Mouse (Mus musculus) MEL (cell line): ENCODE results near the gene Btbd3. TPM values are rescaled to one million over a fixed set of nuclear protein-coding genes. Genes with fewer than 3 reads are reported as not detected.

Experiments
- DNase-seq: peaks from one replicate; pipeline ENCODE4 v3.0.0; 2011; ENCODE audit warnings: low read depth, low spot score
- H3K27ac ChIP-seq: 2 replicates; pipeline ENCODE4 v1.5.1; 2012; ENCODE audit warnings: low read depth, mild to moderate bottlenecking, control low read depth, low read length, moderate library complexity; ENCODE audit not compliant: control insufficient read depth
- H3K27me3 ChIP-seq, 2 experiments: fragments of 150-350 bp in 1 of 2; sonication (generic) in 1 of 2; 2 replicates each; pipeline ENCODE4 v1.6.1; 2012; ENCODE audit warnings: low read length in 2 of 2, mild to moderate bottlenecking in 2 of 2, improper control_type of control experiment in 1 of 2, moderate library complexity in 1 of 2; ENCODE audit not compliant: insufficient read depth in 2 of 2, control insufficient read depth in 1 of 2
- H3K36me3 ChIP-seq, 2 experiments: 2 replicates each; pipeline ENCODE4 v1.6.1; 2012 to 2014; ENCODE audit warnings: low read length in 2 of 2, improper control_type of control experiment in 1 of 2, inconsistent platforms in 1 of 2, mild to moderate bottlenecking in 1 of 2; ENCODE audit not compliant: insufficient read depth in 2 of 2, control insufficient read depth in 1 of 2
- H3K4me1 ChIP-seq, 2 experiments: fragments of 150-350 bp in 1 of 2; sonication (generic) in 1 of 2; 2 replicates each; pipeline ENCODE4 v1.6.1; 2012; ENCODE audit warnings: low read length in 2 of 2, improper control_type of control experiment in 1 of 2, mild to moderate bottlenecking in 1 of 2; ENCODE audit not compliant: insufficient read depth in 2 of 2, control insufficient read depth in 1 of 2
- H3K4me3 ChIP-seq, 2 experiments: fragments of 150-350 bp in 1 of 2; sonication (generic) in 1 of 2; 2 replicates each; pipeline ENCODE4 v1.5.1; 2012; ENCODE audit warnings: low read depth in 2 of 2, low read length in 2 of 2, mild to moderate bottlenecking in 2 of 2, moderate library complexity in 2 of 2, control low read depth in 1 of 2, improper control_type of control experiment in 1 of 2; ENCODE audit not compliant: control insufficient read depth in 1 of 2, insufficient read depth in 1 of 2
- H3K79me2 ChIP-seq: 2 replicates; pipeline ENCODE4 v1.6.1; 2012; ENCODE audit warnings: mild to moderate bottlenecking, low read length, moderate library complexity; ENCODE audit not compliant: control insufficient read depth, poor library complexity, insufficient read depth
- H3K9ac ChIP-seq: 2 replicates; pipeline ENCODE4 v1.6.1; 2012; ENCODE audit warnings: low read depth, mild to moderate bottlenecking, control low read depth, low read length, moderate library complexity; ENCODE audit not compliant: control insufficient read depth, poor library complexity, severe bottlenecking
- H3K9me3 ChIP-seq: fragments of 150-350 bp; sonication (generic); replicated peaks from 2 replicates; pipeline ENCODE4 v1.6.1; 2012; ENCODE audit warnings: mild to moderate bottlenecking, low read length, improper control_type of control experiment, moderate library complexity; ENCODE audit not compliant: insufficient read depth
- BHLHE40 ChIP-seq: IDR thresholded peaks from 2 replicates; pipeline ENCODE4 v1.6.1; 2012; ENCODE audit warnings: low read depth, mild to moderate bottlenecking, inconsistent platforms, low read length, improper control_type of control experiment, borderline replicate concordance
- CTCF ChIP-seq, 3 experiments: IDR thresholded peaks in 2 of 3; conservative IDR thresholded peaks in 1 of 3; 2 replicates each; pipeline ENCODE4 v1.5.1; 2011 to 2012; ENCODE audit warnings: low read length in 3 of 3, low read depth in 2 of 3, mild to moderate bottlenecking in 2 of 3, improper control_type of control experiment in 1 of 3, inconsistent platforms in 1 of 3, mixed read lengths in 1 of 3, moderate library complexity in 1 of 3; ENCODE audit not compliant: control insufficient read depth in 1 of 3, insufficient read depth in 1 of 3, poor library complexity in 1 of 3, severe bottlenecking in 1 of 3
- EP300 ChIP-seq, 2 experiments: IDR thresholded peaks; 2 replicates each; pipeline ENCODE4 v1.6.1; 2011; ENCODE audit warnings: improper control_type of control experiment in 2 of 2, low read length in 2 of 2, low read depth in 1 of 2, mild to moderate bottlenecking in 1 of 2
- GABPA ChIP-seq: IDR thresholded peaks from 2 replicates; pipeline ENCODE4 v1.6.1; 2012; ENCODE audit warnings: low read depth, mild to moderate bottlenecking, inconsistent platforms, low read length, improper control_type of control experiment, moderate library complexity
- GATA1 ChIP-seq: IDR thresholded peaks from 2 replicates; pipeline ENCODE4 v1.6.1; 2011; ENCODE audit warnings: low read depth, low read length, improper control_type of control experiment
- HCFC1 ChIP-seq: IDR thresholded peaks from 2 replicates; pipeline ENCODE4 v1.6.1; 2012; ENCODE audit warnings: low read depth, mild to moderate bottlenecking, inconsistent platforms, low read length, improper control_type of control experiment, moderate library complexity
- MAFK ChIP-seq: IDR thresholded peaks from 2 replicates; pipeline ENCODE4 v1.6.1; 2011; ENCODE audit warnings: low read depth, mild to moderate bottlenecking, low read length, improper control_type of control experiment, borderline replicate concordance
- MAX ChIP-seq: IDR thresholded peaks from 2 replicates; pipeline ENCODE4 v1.6.1; 2011; ENCODE audit warnings: low read length, improper control_type of control experiment
- MAZ ChIP-seq: IDR thresholded peaks from 2 replicates; pipeline ENCODE4 v1.6.1; 2012; ENCODE audit warnings: low read depth, mild to moderate bottlenecking, inconsistent platforms, low read length, improper control_type of control experiment
- MEF2A ChIP-seq: IDR thresholded peaks from 2 replicates; pipeline ENCODE4 v1.6.1; 2014; ENCODE audit warnings: low read depth, mild to moderate bottlenecking, inconsistent platforms, low read length, improper control_type of control experiment; ENCODE audit not compliant: poor library complexity, insufficient replicate concordance, severe bottlenecking; ENCODE audit errors: extremely low read depth
- MXI1 ChIP-seq: IDR thresholded peaks from 2 replicates; pipeline ENCODE4 v1.6.1; 2011; ENCODE audit warnings: mild to moderate bottlenecking, low read depth, low read length, improper control_type of control experiment
- MYC ChIP-seq: IDR thresholded peaks from 2 replicates; pipeline ENCODE4 v1.6.1; 2011; ENCODE audit warnings: low read depth, mild to moderate bottlenecking, low read length, improper control_type of control experiment, moderate library complexity
- NELFE ChIP-seq: IDR thresholded peaks from 2 replicates; pipeline ENCODE4 v1.6.1; 2011; ENCODE audit warnings: low read depth, low read length, improper control_type of control experiment
- NRF1 ChIP-seq: IDR thresholded peaks from 2 replicates; pipeline ENCODE4 v1.6.1; 2014; ENCODE audit warnings: low read depth, mild to moderate bottlenecking, inconsistent platforms, low read length, improper control_type of control experiment, moderate library complexity; ENCODE audit not compliant: poor library complexity, insufficient read depth, severe bottlenecking
- POLR2A ChIP-seq, 2 experiments: IDR thresholded peaks; 2 replicates each; pipeline ENCODE4 v1.6.1; 2011 to 2012; ENCODE audit warnings: low read length in 2 of 2, mild to moderate bottlenecking in 2 of 2, control low read depth in 1 of 2, improper control_type of control experiment in 1 of 2, low read depth in 1 of 2, moderate library complexity in 1 of 2; ENCODE audit not compliant: control insufficient read depth in 1 of 2, insufficient read depth in 1 of 2, poor library complexity in 1 of 2
- POLR2AphosphoS5 ChIP-seq: IDR thresholded peaks from 2 replicates; pipeline ENCODE4 v1.6.1; 2012; ENCODE audit warnings: low read depth, borderline replicate concordance, mild to moderate bottlenecking, inconsistent platforms, low read length, moderate library complexity, mixed read lengths
- SIN3A ChIP-seq: IDR thresholded peaks from 2 replicates; pipeline ENCODE4 v1.6.1; 2012; ENCODE audit warnings: low read length, improper control_type of control experiment, inconsistent platforms
- SMC3 ChIP-seq: IDR thresholded peaks from 2 replicates; pipeline ENCODE4 v1.6.1; 2011; ENCODE audit warnings: low read depth, low read length, improper control_type of control experiment
- TAL1 ChIP-seq: IDR thresholded peaks from 2 replicates; pipeline ENCODE4 v1.6.1; 2012; ENCODE audit warnings: mild to moderate bottlenecking, inconsistent platforms, low read length, moderate library complexity, mixed read lengths
- TBP ChIP-seq: IDR thresholded peaks from 2 replicates; pipeline ENCODE4 v1.8.0; 2011; ENCODE audit warnings: low read depth, low read length, improper control_type of control experiment
- TCF12 ChIP-seq: IDR thresholded peaks from 2 replicates; pipeline ENCODE4 v1.6.1; 2014; ENCODE audit warnings: low read depth, mild to moderate bottlenecking, inconsistent platforms, low read length, improper control_type of control experiment, moderate library complexity
- UBTF ChIP-seq: IDR thresholded peaks from 2 replicates; pipeline ENCODE4 v1.6.1; 2012; ENCODE audit warnings: low read depth, mild to moderate bottlenecking, inconsistent platforms, low read length, improper control_type of control experiment, moderate library complexity, borderline replicate concordance; ENCODE audit not compliant: insufficient read depth
- USF1 ChIP-seq: IDR thresholded peaks from 2 replicates; pipeline ENCODE4 v1.6.1; 2014; ENCODE audit warnings: low read depth, mild to moderate bottlenecking, inconsistent platforms, low read length, improper control_type of control experiment, moderate library complexity
- USF2 ChIP-seq, 2 experiments: IDR thresholded peaks; 2 replicates each; pipeline ENCODE4 v1.6.1; 2011 to 2012; ENCODE audit warnings: improper control_type of control experiment in 2 of 2, low read length in 2 of 2, borderline replicate concordance in 1 of 2, inconsistent platforms in 1 of 2, low read depth in 1 of 2, mild to moderate bottlenecking in 1 of 2; ENCODE audit not compliant: insufficient read depth in 1 of 2
- ZC3H11A ChIP-seq: IDR thresholded peaks from 2 replicates; pipeline ENCODE4 v1.6.1; 2012; ENCODE audit warnings: low read depth, mild to moderate bottlenecking, inconsistent platforms, low read length, improper control_type of control experiment
- ZMIZ1 ChIP-seq: IDR thresholded peaks from 2 replicates; pipeline ENCODE4 v1.6.1; 2012; ENCODE audit warnings: low read depth, mild to moderate bottlenecking, inconsistent platforms, low read length, improper control_type of control experiment, moderate library complexity
- polyA plus RNA-seq, 2 experiments: library from polyadenylated mRNA; stranded (reverse) in 1 of 2; unstranded in 1 of 2; fragments of >175 nt in 1 of 2; fragments of >200 nt in 1 of 2; gene quantifications; 2 replicates each; pipeline versions ENCODE4 v1.2.1 to v1.2.4; 2012; ENCODE audit warnings: low replicate concordance in 2 of 2, low read depth in 1 of 2; ENCODE audit not compliant: insufficient read length in 2 of 2, insufficient read depth in 1 of 2, missing spikeins in 1 of 2
- total RNA-seq: library from RNA; depleted of rRNA; stranded (reverse); fragments of 300-350 nt; gene quantifications from 2 replicates; pipeline ENCODE4 v1.2.3, GENCODE M21; 2012

Btbd3 gene
- total and polyA plus RNA-seq, 3 experiments: not detected

DNA sequence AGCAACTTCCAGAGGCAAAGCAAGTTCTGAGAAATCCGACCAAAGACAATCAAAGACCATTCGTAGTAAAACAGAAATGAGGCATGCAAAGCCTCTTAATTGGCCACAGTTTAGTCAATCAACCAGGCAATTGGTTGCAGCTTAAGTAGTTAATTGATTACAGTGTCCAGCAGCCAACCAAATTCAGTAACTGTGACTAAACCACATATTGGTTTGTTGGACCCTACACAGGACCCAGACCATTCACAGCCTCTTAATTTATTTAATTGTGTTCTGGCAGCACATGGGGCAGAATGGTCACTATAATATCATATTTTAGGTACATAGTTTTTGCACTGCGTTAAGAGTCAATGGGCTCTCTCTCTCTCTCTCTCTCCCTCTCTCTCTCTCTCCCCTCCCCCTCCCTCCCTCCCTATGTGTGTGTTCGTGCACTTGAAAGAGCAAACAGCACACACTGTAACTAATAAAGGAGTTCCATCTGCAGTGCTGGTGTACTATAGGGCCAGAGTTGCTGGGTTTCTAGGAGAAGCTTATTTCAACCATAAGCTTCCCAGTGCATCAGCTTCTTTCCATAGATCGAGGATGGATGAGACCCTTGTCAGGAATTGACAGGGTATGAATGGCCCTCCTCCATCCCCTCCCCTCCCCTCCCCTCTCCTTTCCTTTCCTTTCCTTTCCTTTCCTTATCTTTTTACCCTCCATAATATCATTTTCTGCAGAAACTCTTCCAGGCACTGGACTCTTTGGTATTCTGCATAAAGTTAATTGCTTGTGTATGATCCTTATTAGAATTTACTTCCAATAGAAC, 275.0 kb downstream of the Btbd3 start:
- H3K9me3 ChIP-seq: no peaks in the 10 kb centered on the region
- H3K4me1 ChIP-seq: no peaks in the 10 kb centered on the region
- no peak for DNase-seq
- no peaks in the 10 kb centered on the region for H3K79me2 ChIP-seq
- H3K9ac ChIP-seq: no peak overlapping the region
- no peaks in the 10 kb centered on the region for H3K27me3 ChIP-seq
- H3K36me3 ChIP-seq: no peaks in the 10 kb centered on the region
- TF ChIP-seq EP300 (IDR thresholded peaks at IDR 0.05; ENCODE audit: low read depth in 1 of 2, low read length in 2 of 2): no peak
- no peak for TF ChIP-seq BHLHE40
- TF ChIP-seq TBP: no peak
- no peak for TF ChIP-seq POLR2AphosphoS5
- TF ChIP-seq NRF1: no peak
- TF ChIP-seq SMC3: no peak
- TF ChIP-seq NELFE: no peak
- TF ChIP-seq USF1: no peak
- no peak for TF ChIP-seq CTCF (IDR thresholded peaks at IDR 0.05 in 2 of 3, conservative IDR thresholded peaks at IDR 0.05 in 1 of 3; ENCODE audit: control insufficient read depth in 1 of 3, insufficient read depth in 1 of 3, low read depth in 2 of 3, low read length in 3 of 3, poor library complexity in 1 of 3, severe bottlenecking in 1 of 3)
- no peak for TF ChIP-seq MAZ
- TF ChIP-seq MAX: no peak
- no peak for TF ChIP-seq POLR2A (IDR thresholded peaks at IDR 0.05; ENCODE audit: control insufficient read depth in 1 of 2, insufficient read depth in 1 of 2, low read depth in 1 of 2, low read length in 2 of 2, poor library complexity in 1 of 2)
- TF ChIP-seq TAL1: no peak
- no peak for TF ChIP-seq MXI1
- no peak overlapping the region for H3K27ac ChIP-seq
- no peak overlapping the region for H3K4me3 ChIP-seq

- Histone ChIP-seq H3K4me3 (no peak overlapping the region), H3K36me3 (no peaks in the 10 kb centered on the region), H3K4me1 (no peaks in the 10 kb centered on the region), H3K9ac (no peak overlapping the region), H3K27me3 (no peaks in the 10 kb centered on the region), H3K27ac (no peak overlapping the region), H3K9me3 (no peaks in the 10 kb centered on the region), H3K79me2 (no peaks in the 10 kb centered on the region)
- no peak for TF ChIP-seq MEF2A
- no peak for TF ChIP-seq HCFC1
- no peak for TF ChIP-seq GATA1
- TF ChIP-seq SIN3A: no peak
- no peak for TF ChIP-seq MYC
- TF ChIP-seq MAFK: no peak
- no peak for TF ChIP-seq USF2 (IDR thresholded peaks at IDR 0.05; ENCODE audit: borderline replicate concordance in 1 of 2, insufficient read depth in 1 of 2, low read depth in 1 of 2, low read length in 2 of 2)
- no peak for TF ChIP-seq UBTF
- no peak for TF ChIP-seq ZMIZ1
- TF ChIP-seq POLR2A (IDR thresholded peaks at IDR 0.05; ENCODE audit: control insufficient read depth in 1 of 2, insufficient read depth in 1 of 2, low read depth in 1 of 2, low read length in 2 of 2, poor library complexity in 1 of 2): no peak
- no peak for TF ChIP-seq GABPA
- TF ChIP-seq TCF12: no peak
- TF ChIP-seq ZC3H11A: no peak
- no peak for TF ChIP-seq BHLHE40
- TF ChIP-seq SMC3: no peak
- DNase-seq: no peak
These were observed 275.6 kb downstream of the Btbd3 start for GRCm38 (mm10) chr2:138531992-138532391.
